Mouse (Mus musculus) cerebellum, adult 18-20 months (tissue): Measurements from ENCODE around the gene Trpm6.

Experiments
- DNase-seq, 2 experiments: peaks; one replicate each; pipeline ENCODE4 v3.0.0; 2021

Trpm6 gene

DNA sequence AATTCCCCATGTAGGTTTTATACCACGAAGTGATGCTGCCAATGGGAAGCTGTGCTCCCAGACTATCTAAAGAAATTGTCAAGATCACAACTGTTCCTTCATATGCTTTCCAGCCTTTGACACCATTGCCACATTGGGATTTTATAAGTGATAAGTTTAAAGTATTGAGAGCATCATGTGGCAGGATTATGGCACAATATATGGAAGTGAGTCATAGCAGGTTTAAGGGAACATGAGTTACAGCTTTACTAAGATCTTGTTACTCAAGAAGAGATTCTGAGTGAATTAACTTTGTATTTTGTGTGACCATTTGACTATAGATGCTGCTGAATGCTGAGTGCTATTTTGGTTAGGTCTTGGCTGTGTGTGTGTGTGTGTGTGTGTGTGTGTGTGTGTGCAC lies 21.8 kb downstream of the Trpm6 start:
- no peak for DNase-seq

- no peak for DNase-seq
Observed at GRCm38 (mm10) chr19:18772888-18773488, 23.2 kb downstream of the Trpm6 start.

- no peak for DNase-seq
Observed at GRCm38 (mm10) chr19:18774085-18774484, 24.3 kb downstream of the Trpm6 start.

DNA sequence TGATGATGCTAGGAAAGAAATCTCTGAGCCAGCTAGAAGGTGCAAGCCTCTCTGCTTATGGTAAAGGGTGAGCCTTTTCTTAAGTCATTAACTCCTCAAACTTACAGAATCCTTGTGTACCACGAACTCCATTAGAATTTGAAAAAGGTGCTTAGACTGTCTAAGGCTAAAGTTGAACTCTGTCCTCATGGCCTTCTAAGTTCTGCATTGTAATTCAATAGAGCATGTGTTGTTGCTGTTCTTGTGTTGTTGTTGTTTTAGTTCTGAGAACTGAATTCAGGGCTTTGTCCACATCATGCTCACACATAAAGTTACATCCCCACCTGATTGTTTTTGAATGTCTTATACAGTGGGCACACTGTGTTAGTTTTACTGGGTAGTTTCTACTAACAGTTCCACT lies 49.9 kb downstream of the Trpm6 start:
- DNase-seq = no peak

DNA sequence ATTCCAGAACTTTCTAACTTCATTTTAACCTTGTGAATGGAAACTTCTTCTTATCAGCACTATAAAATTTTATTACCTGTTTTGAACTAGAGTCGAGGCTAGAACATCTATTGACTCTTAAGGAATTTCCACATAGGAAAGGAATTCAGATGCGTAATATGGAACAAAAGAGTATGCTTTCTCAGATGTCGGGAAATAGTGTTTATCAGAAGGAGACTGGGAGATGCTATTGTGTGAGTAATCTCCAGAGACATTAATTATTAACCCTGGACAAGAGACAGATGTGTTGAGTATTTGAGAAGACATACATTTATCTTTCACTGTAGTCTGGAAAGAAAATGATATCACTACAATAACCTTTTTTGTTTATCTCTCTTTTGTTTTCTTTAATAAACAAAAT lies 61.5 kb downstream of the Trpm6 start:
- no peak for DNase-seq

GRCm38 (mm10) chr19:18815170-18815569 lies 65.4 kb downstream of the Trpm6 start:
- no peak for DNase-seq

GRCm38 (mm10) chr19:18817425-18817824 lies 67.6 kb downstream of the Trpm6 start:
- DNase-seq = no peak

DNA sequence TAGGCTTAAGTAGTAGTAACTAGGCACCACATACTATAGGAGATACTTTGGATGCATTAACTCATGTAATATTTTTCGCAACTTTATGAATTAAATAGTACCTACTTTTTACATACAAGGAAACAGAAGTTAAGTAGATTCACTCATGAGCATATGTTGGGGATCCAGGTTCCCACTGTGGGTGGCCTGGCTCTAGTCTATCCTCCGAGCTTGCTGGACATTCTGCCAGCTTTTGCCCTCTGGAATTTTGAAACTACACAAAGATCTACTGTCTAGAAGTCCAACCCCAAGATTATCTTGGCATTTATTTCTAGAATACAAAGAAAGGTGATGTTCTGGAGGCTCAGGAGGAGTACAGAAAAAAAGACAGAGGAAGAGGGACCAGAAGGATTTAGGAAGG lies 78.8 kb downstream of the Trpm6 start:
- no peak for DNase-seq

DNA sequence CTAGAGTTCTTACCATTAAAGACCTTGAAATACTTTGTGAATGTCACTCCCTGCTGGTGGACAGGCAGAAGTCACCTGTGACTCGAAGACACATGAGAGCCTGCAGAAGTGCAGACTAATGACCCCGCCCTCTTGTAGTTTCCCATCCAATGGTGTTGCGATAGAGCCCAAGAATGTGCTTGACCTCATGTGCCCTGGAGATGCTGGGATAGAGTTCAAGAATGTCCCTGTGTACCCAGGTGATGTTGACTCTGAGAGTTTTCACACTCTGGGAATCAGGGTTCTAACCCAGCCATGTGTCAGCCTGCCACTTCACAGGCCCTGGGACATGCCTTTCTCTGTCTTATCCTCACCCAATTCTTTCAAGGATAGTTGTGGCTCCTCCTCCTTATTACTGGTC lies 81.4 kb downstream of the Trpm6 start:
- DNase-seq = no peak

GRCm38 (mm10) chr19:18834971-18835370 lies 85.2 kb downstream of the Trpm6 start:
- DNase-seq = peak; percentile 37 to 69

GRCm38 (mm10) chr19:18841789-18842562 lies 92.2 kb downstream of the Trpm6 start:
- no peak for DNase-seq

- no peak for DNase-seq
Observed at GRCm38 (mm10) chr19:18842626-18843025, 92.8 kb downstream of the Trpm6 start.

GRCm38 (mm10) chr19:18846336-18846735 lies 96.6 kb downstream of the Trpm6 start:
- no peak for DNase-seq

- DNase-seq = no peak
Observed at GRCm38 (mm10) chr19:18868311-18868710, 118.5 kb downstream of the Trpm6 start.

- no peak for DNase-seq
Observed at GRCm38 (mm10) chr19:18872792-18873569, 123.2 kb downstream of the Trpm6 start.

DNA sequence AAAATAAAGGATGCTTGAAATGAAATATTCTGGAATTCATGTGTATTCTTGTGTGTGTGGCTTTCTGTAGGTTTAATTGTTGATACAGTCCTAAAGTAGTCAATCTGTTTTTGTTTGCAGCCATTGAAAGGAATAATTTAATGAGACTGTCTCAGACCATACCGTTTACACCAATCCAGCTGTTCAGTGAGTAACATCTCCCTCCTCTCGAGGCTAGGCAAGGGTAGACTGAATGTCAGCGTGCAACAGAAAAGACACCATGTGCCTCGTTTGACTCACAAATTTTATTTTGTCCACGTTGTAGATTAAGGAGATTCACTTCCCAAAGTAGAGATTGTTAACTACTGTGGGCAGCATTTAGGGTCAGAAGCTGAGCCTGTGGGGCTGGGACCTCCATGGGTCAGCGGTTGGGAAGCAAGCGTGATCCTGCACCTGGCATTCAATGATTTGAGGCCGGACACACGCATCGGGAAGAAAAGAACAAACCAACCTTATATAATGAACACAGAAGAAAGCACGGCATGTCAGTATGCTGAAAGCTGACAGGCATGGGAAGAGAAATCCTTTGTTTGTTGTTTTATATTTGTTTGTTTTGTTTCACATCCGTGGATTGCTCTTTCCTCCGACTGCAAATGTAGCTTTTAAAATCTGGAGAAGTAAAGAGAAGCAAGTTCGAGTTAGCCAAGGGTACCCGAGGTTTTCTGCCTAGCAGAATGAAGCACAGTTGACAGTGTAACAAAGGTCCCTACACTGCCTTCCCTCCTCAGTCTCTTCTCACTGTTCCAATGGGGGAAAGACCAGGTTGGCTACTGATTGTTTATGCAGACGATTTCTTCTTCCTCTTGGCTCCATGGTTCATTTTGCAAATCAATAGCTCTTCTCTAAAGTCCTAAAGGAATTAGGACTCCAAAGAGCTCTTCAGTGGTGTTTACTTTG lies 124.2 kb downstream of the Trpm6 start:
- no peak for DNase-seq

DNA sequence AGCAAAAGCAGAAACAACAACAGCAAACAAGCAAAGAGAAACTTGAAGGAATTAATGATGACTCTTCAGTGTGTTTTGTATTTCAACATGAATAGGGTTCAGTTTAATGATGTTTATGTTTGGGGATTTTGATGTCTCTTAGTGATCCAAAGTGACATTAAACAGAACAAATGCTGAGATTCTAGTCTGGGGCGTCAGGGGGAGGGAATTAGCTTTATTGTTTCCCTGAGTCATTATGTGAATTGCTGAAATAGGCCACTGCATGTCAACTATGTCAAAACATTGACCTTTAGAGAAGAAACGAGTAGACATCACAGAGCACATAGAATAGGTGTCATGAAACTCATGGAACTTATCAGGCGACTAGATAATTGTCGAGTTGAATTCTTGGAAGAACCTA lies 129.5 kb downstream of the Trpm6 start:
- DNase-seq = no peak

- no peak for DNase-seq
Observed at GRCm38 (mm10) chr19:18881162-18881561, 131.4 kb downstream of the Trpm6 start.

DNA sequence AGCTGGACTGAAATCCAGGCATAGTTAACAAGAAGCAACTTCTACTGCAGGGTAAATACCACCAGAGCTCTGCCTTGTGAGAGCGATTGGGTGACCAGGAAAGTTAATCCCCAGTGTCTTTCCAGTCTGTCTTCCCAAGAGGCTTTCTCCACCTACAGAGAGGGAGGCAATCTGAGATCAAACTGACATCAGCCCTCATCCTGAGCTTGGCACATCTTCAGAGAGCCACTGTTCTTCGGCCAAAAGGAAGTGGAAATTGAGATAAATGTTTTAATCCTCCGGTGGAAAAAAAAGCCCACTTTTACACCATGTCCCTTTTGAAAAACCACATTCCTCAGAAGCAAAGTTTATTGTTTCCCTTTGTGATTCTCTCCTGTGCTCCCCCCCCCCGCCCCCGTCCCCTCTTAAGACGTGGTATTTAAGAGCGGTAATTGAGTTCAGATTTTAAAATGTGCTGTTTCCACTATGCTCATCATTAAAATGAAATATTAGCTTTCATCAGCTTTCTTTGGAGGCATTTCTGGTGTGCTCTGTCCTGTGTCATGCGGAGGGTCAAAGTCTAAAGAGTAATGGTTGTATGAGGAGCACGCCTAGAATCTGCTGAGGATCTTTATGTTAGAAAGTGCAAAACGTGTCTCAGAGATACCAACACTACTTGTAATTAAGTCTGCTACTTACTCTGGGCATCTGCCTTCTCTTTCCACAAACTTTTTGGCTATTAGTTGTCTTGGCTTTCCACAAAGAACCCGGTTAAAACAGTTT lies 138.0 kb downstream of the Trpm6 start:
- DNase-seq = no peak

- peak; percentile 10 to 12 for DNase-seq
Observed at GRCm38 (mm10) chr19:18888491-18889116, 138.8 kb downstream of the Trpm6 start.

DNA sequence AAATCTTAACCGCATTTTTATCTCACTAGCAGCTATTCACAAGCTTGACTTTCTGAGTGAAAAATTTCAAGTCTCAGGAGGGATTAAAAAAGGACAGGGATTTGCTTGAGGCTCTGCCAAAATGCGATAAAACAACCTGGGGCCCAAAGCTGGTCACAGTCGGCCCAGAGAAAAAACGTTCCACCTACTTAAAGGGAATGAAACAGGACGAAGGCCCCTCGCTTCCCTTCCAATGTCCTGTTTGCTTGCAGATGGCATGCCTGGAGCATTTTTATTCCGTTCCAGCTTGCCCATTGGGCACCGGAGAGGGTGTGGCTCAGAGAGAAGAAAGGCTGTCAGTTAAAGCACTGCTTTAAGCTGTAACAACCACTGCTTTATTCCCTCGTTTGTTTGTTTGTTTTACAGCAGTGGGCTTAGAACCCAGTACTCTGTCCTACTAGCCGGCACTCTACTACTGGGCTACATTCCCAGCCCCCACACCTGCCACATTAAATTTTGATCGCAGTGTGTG lies 139.4 kb downstream of the Trpm6 start:
- no peak for DNase-seq
